Mouse (Mus musculus) testis, adult 2 months (tissue): ENCODE data around the gene Thy1. TPM values are rescaled to one million over a fixed set of nuclear protein-coding genes. Genes with fewer than 3 reads are reported as not detected.

Experiments used
- H3K27ac ChIP-seq: fragments of 200-500 bp; 2 replicates; pipeline ENCODE4 v1.5.1; 2012; ENCODE audit warnings: low read depth, low read length; ENCODE audit not compliant: control insufficient read depth, insufficient read depth
- H3K27me3 ChIP-seq: fragments of 200-500 bp; 2 replicates; pipeline ENCODE4 v1.6.1; 2012; ENCODE audit warnings: mild to moderate bottlenecking, low read length, moderate library complexity; ENCODE audit not compliant: control insufficient read depth, insufficient read depth
- H3K36me3 ChIP-seq: fragments of 200-500 bp; 2 replicates; pipeline ENCODE4 v1.6.1; 2012; ENCODE audit warnings: mild to moderate bottlenecking, low read length; ENCODE audit not compliant: control insufficient read depth, insufficient read depth
- H3K4me1 ChIP-seq: fragments of 200-500 bp; 2 replicates; pipeline ENCODE4 v1.6.1; 2012; ENCODE audit warnings: low read length; ENCODE audit not compliant: control insufficient read depth, insufficient read depth
- H3K4me3 ChIP-seq: fragments of 200-500 bp; 2 replicates; pipeline ENCODE4 v1.5.1; 2012; ENCODE audit warnings: low read depth, mild to moderate bottlenecking, low read length, moderate library complexity, mixed read lengths; ENCODE audit not compliant: control insufficient read depth
- CTCF ChIP-seq: fragments of 200-500 bp; IDR thresholded peaks from 2 replicates; pipeline ENCODE4 v1.5.1; 2012; ENCODE audit warnings: low read depth, mild to moderate bottlenecking, inconsistent platforms, low read length, moderate library complexity; ENCODE audit not compliant: control insufficient read depth, insufficient read depth, insufficient replicate concordance
- POLR2A ChIP-seq: fragments of 200-500 bp; IDR thresholded peaks from 2 replicates; pipeline ENCODE4 v1.6.1; 2012; ENCODE audit warnings: low read depth, mild to moderate bottlenecking, inconsistent platforms, low read length, moderate library complexity; ENCODE audit not compliant: control insufficient read depth
- polyA plus RNA-seq: library from polyadenylated mRNA; depleted of rRNA; stranded (reverse); fragments of >200 nt; gene quantifications from 2 replicates; pipeline ENCODE4 v1.2.3, GENCODE M21; 2012

The Thy1 gene
- polyA plus RNA-seq, 1 experiment = 0.36 TPM

DNA sequence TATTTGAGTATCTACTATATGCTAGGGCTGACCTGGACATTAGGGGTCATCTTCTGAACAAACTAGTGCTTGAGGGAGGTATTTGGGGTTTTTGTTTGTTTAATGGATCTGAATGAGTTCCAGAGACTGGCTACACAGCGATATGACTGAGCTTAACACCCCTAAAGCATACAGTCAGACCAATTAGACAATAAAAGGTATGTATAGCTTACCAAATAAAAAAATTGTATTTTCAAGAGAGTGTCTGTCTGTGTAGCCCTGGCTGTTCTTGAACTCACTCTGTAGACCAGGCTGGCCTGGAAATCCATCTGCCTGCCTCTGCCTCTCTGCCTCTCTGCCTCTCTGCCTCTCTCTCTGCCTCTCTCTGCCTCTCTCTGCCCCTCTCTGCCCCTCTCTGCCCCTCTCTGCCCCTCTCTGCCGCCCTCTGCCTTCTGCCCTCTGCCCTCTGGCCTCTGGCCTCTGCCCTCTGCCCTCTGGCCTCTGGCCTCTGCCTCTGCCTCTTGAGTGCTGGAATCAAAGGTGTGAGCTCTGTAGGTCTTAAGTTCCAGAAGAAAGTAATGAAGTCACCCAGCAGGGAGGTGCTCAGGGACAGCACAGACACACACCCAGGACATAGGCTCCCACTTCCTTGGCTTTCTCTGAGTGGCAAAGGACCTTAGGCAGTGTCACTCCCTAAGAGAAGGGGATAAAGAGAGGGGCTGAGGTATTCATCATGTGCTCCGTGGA, 2.1 kb downstream of the Thy1 start:
- H3K4me3 ChIP-seq = no peak overlapping the region
- peaks cover 8% of the 10 kb centered on the region for H3K4me1 ChIP-seq
- H3K27ac ChIP-seq = no peak overlapping the region
- H3K36me3 ChIP-seq = no peaks in the 10 kb centered on the region
- TF ChIP-seq CTCF = no peak
- TF ChIP-seq POLR2A = no peak
- H3K27me3 ChIP-seq = no peaks in the 10 kb centered on the region

DNA sequence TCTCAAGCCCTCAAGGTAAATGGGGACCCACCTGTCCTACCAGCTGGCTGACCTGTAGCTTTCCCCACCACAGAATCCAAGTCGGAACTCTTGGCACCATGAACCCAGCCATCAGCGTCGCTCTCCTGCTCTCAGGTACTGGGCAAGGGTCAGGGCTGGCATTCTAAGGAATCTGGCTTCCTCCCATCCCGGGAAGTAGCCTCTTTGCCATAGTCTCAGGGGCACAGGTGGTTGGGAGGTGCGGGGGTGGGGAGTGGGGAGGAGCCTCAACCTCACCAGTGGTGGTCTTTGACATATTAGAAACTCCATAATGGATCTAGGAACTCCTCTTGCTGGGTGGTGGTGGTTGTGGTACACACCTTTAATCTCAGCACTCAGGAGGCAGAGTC, 2.7 kb downstream of the Thy1 start:
- TF ChIP-seq POLR2A = no peak
- TF ChIP-seq CTCF = no peak
- no peak overlapping the region for H3K27ac ChIP-seq
- no peak overlapping the region for H3K4me3 ChIP-seq
- no peaks in the 10 kb centered on the region for H3K36me3 ChIP-seq
- no peaks in the 10 kb centered on the region for H3K27me3 ChIP-seq
- peaks cover 8% of the 10 kb centered on the region for H3K4me1 ChIP-seq

DNA sequence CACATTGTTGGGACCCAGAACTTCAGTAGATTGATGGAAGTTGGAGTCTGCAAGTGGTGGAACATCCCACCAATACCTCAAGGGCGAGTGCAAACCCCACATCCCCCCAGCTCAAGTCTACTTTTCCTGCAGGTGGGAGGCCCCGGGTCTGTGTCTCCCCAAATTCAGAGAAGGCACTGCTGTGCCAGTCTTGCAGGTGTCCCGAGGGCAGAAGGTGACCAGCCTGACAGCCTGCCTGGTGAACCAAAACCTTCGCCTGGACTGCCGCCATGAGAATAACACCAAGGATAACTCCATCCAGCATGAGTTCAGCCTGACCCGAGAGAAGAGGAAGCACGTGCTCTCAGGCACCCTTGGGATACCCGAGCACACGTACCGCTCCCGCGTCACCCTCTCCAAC, 3.2 kb downstream of the Thy1 start:
- no peaks in the 10 kb centered on the region for H3K27me3 ChIP-seq

DNA sequence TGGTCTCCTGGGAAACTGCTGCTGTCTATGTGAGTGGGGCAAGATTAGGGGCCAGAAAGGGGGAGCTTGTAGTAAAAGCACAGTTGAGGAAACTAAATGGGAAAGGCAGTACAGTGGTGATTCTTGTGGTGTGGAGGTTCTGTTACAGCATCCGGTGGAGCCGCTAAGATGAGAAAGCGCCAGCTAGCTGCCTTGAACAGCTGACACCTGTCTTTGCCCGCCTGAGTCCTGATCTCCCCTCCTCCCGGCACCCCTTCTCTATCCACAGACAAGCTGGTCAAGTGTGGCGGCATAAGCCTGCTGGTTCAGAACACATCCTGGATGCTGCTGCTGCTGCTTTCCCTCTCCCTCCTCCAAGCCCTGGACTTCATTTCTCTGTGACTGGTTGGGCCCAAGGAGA, 3.9 kb downstream of the Thy1 start:
- Histone ChIP-seq H3K4me3 (no peak overlapping the region), H3K27ac (no peak overlapping the region), H3K4me1 (peaks cover 8% of the 10 kb centered on the region), H3K36me3 (no peaks in the 10 kb centered on the region), H3K27me3 (no peaks in the 10 kb centered on the region)
- TF ChIP-seq CTCF (no peak), POLR2A (no peak)

More for the DNA sequence above, 3.2 kb downstream of the Thy1 start:
- Histone ChIP-seq H3K36me3 (no peaks in the 10 kb centered on the region), H3K4me1 (peaks cover 8% of the 10 kb centered on the region), H3K4me3 (no peak overlapping the region), H3K27ac (no peak overlapping the region)
- TF ChIP-seq POLR2A = no peak
- TF ChIP-seq CTCF = no peak

DNA sequence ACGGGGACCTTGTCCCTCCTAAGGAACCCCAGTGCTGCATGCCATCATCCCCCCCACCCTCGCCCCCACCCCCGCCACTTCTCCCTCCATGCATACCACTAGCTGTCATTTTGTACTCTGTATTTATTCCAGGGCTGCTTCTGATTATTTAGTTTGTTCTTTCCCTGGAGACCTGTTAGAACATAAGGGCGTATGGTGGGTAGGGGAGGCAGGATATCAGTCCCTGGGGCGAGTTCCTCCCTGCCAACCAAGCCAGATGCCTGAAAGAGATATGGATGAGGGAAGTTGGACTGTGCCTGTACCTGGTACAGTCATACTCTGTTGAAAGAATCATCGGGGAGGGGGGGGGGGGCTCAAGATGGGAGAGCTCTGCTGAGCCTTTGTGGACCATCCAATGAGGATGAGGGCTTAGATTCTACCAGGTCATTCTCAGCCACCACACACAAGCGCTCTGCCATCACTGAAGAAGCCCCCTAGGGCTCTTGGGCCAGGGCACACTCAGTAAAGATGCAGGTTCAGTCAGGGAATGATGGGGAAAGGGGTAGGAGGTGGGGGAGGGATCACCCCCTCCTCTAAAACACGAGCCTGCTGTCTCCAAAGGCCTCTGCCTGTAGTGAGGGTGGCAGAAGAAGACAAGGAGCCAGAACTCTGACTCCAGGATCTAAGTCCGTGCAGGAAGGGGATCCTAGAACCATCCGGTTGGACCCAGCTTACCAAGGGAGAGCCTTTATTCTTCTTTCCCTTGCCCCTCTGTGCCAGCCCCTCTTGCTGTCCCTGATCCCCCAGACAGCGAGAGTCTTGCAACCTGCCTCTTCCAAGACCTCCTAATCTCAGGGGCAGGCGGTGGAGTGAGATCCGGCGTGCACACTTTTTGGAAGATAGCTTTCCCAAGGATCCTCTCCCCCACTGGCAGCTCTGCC, 4.6 kb downstream of the Thy1 start:
- H3K27ac ChIP-seq = no peak overlapping the region
- H3K36me3 ChIP-seq = no peaks in the 10 kb centered on the region
- no peaks in the 10 kb centered on the region for H3K27me3 ChIP-seq
- H3K4me1 ChIP-seq = peaks cover 8% of the 10 kb centered on the region
- no peak for TF ChIP-seq CTCF
- TF ChIP-seq POLR2A = no peak
- no peak overlapping the region for H3K4me3 ChIP-seq

DNA sequence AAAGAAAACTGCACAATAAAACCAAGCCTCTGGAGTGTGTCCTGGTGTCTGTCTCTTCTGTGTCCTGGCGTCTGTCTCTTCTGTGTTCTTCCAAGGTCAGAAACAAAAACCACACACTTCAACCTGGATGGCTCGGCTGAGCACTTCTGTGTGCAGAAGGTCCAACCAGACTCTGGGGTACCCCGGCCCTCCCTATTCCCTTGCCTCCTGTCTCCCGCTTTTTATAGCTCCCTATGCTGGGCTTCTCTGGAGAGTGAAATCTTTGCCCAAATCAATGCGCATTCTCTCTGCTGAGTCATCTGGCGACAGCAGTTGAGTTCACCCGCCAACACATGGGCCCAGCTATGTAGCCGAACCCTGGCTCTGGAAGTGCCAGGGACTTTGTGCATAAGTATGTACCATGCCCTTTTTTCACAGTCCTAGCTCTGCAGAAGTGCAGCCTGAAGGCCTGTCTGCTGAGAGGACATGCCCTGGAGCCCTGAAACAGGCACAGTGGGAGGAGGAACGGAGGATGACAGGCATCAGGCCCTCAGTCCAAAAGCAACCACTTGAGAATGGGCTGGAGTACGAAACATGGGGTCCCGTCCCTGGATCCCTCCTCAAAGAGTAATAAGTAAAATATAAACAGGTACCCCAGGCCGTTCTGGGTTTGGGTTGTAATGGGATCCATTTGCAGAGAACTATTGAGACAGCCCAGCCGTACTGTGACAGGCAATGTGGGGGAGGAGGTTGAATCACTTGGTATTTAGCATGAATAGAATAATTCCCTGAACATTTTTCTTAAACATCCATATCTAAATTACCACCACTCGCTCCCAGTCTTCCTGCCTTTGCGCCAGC, 5.6 kb downstream of the Thy1 start:
- Histone ChIP-seq H3K4me3 (no peak overlapping the region), H3K36me3 (no peaks in the 10 kb centered on the region), H3K4me1 (no peaks in the 10 kb centered on the region; the same call in 1 of the 2 replicates), H3K27me3 (no peaks in the 10 kb centered on the region), H3K27ac (no peak overlapping the region)
- TF ChIP-seq POLR2A (no peak), CTCF (no peak)
